Mouse (Mus musculus) limb, embryonic 13.5 days (tissue): ENCODE measurements around the gene Cd300ld2. TPM values are rescaled to one million over a fixed set of nuclear protein-coding genes. Genes with fewer than 3 reads are reported as not detected.

Experiments used
- ATAC-seq: fragments of 200-750 bp; cut with Nextera tagmentation; 2 replicates; pipeline ENCODE4 v1.8.0; 2017; ENCODE audit warnings: low read depth, moderate number of reproducible peaks, moderate TSS enrichment; ENCODE audit not compliant: low FRiP score
- H3K27ac ChIP-seq: fragments of 300-500 bp; sonication (generic); 2 replicates; pipeline ENCODE4 v1.5.1; 2015; ENCODE audit warnings: inconsistent platforms, mild to moderate bottlenecking, moderate library complexity
- H3K27me3 ChIP-seq: fragments of 300-500 bp; sonication (generic); 2 replicates; pipeline ENCODE4 v1.6.1; 2015; ENCODE audit warnings: mild to moderate bottlenecking, inconsistent platforms
- H3K36me3 ChIP-seq: fragments of 300-500 bp; sonication (generic); 2 replicates; pipeline ENCODE4 v1.6.1; 2015; ENCODE audit warnings: inconsistent platforms, mild to moderate bottlenecking, moderate library complexity
- H3K4me1 ChIP-seq: fragments of 300-500 bp; sonication (generic); 2 replicates; pipeline ENCODE4 v1.6.1; 2015; ENCODE audit warnings: inconsistent platforms
- H3K4me2 ChIP-seq: fragments of 300-500 bp; sonication (generic); replicated peaks from 2 replicates; pipeline ENCODE4 v1.6.1; 2015; ENCODE audit warnings: inconsistent platforms, mild to moderate bottlenecking, moderate library complexity
- H3K4me3 ChIP-seq: fragments of 300-500 bp; sonication (generic); 2 replicates; pipeline ENCODE4 v1.5.1; 2015; ENCODE audit warnings: moderate library complexity, mild to moderate bottlenecking, inconsistent platforms
- H3K9ac ChIP-seq: fragments of 300-500 bp; sonication (generic); 2 replicates; pipeline ENCODE4 v1.6.1; 2015; ENCODE audit warnings: mild to moderate bottlenecking, inconsistent platforms
- H3K9me3 ChIP-seq: fragments of 300-500 bp; sonication (generic); 2 replicates; pipeline ENCODE4 v1.6.1; 2016; ENCODE audit warnings: inconsistent platforms
- WGBS: fragments of 180-500 bp; shearing (Covaris S2); methylation state at CpG from one replicate; pipeline ENCODE4 v1.1.7; 2015; 5-methylcytosine and 5-hydroxymethylcytosine counted together
- polyA plus RNA-seq: library from polyadenylated mRNA; unstranded; fragments of >200 nt; fragmentation: Nextera tagmentation; extraction: Ambion mirVana; gene quantifications from 2 replicates; pipeline ENCODE4 v1.2.1, GENCODE M21; 2015

Gene Cd300ld2
- polyA plus RNA-seq, 1 experiment from 2014 or later, result not detected

DNA sequence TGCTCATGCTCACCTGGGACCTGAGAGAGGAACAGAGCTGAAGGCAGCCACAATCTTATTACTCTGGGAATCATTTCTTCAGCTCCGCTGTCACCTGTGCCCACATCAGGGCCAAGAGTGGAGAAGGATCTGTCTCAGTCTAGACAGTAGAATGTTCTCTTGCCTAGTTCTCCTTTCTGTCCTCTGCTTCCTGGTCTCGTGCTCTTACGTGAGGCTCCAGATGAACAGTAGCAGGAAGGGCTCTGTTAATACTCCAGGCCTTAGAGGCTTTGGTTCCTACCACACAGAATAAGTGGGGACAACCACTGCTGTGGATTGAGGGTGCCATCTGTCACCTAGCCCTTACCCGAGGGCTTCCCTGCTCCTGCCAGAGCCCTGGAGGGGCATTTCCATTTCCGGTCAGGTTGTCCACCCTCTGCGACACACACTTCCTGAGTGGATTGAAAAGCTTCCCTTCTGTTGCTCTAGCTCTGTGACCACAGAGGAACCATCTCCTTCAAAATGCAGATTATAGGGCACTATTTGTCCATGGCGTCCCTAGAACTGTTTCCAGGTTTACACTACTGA, 14.4 kb downstream of the Cd300ld2 start, which contains the start of gene Cd300c2:
TSS of gene Cd300c2 (minus strand) at position 407 of the 567 bp plus-strand sequence.
- H3K4me2 ChIP-seq, result no peak within 1 kb of the TSS
- H3K36me3 ChIP-seq, result no peaks in the 10 kb centered on the region
- no peak within 1 kb of the TSS for H3K4me3 ChIP-seq
- no peaks in the 10 kb centered on the region for H3K4me1 ChIP-seq
- WGBS, result 77% methylated on average over 7 of the region's 7 CpGs
- H3K9me3 ChIP-seq, result no peaks in the 10 kb centered on the region
- H3K27me3 ChIP-seq, result 0 out of 2 replicates have a peak, but pooled peaks cover 4% of the 10 kb centered on the region
- H3K27ac ChIP-seq, result no peak within 1 kb of the TSS
- ATAC-seq, result no peak
- no peak within 1 kb of the TSS for H3K9ac ChIP-seq

DNA sequence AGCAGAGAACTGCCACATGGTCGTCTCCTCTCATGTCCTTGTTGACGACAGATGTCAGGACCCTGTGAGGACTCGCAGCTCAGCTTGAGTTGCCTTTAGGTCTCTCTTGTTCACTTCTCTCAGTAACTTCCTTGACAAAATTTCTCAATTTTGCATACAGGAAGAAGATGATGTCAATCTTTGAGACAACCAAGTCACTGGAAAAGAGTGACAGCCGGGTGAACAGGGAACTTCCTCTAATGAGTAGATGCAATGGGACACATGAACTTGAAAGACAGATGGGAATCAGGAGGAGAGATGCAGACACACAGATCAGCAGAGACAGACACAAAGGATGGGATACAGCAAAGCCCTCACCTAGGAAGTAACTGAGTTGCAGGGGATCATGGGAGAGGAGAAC, 26.2 kb downstream of the Cd300ld2 start, which contains the start of gene Cd300ld:
TSS of gene Cd300ld (minus strand) at position 130 of the 400 bp plus-strand sequence.
- Histone ChIP-seq H3K4me3 (no peak within 1 kb of the TSS), H3K9ac (no peak within 1 kb of the TSS), H3K9me3 (no peaks in the 10 kb centered on the region), H3K36me3 (no peaks in the 10 kb centered on the region), H3K27ac (no peak within 1 kb of the TSS), H3K27me3 (no peaks in the 10 kb centered on the region), H3K4me2 (no peak within 1 kb of the TSS), H3K4me1 (no peaks in the 10 kb centered on the region)
- ATAC-seq, result no peak
- WGBS, result 84% methylated on average over 4 of the region's 4 CpGs

DNA sequence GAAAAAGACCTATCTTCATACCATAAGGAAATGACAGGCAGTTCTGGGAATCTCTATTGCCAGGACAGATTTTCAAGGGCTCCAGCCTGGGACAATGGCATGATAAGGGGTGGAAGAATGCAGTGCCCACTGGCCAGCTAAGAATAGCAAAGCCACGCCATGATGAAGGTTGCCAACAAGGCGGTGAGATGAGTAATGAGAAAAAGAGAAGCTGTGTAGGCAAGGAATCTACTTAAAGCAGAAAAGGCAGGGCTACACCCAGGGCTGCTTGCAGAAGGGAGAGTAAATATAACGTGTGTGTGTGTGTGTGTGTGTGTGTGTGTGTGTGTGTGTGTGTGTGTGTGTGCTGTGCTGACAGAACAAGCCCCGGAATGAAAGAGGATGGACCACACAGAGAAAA, 34.1 kb downstream of the Cd300ld2 start:
- no peaks in the 10 kb centered on the region for H3K4me1 ChIP-seq
- peaks cover 24% of the 10 kb centered on the region for H3K9me3 ChIP-seq
- no peak for ATAC-seq
- H3K4me2 ChIP-seq, result no peak overlapping the region
- no peak overlapping the region for H3K27ac ChIP-seq
- no peak overlapping the region for H3K9ac ChIP-seq
- H3K36me3 ChIP-seq, result no peaks in the 10 kb centered on the region
- H3K27me3 ChIP-seq, result no peaks in the 10 kb centered on the region
- 77% methylated on average over 3 of the region's 4 CpGs for WGBS
- no peak overlapping the region for H3K4me3 ChIP-seq

DNA sequence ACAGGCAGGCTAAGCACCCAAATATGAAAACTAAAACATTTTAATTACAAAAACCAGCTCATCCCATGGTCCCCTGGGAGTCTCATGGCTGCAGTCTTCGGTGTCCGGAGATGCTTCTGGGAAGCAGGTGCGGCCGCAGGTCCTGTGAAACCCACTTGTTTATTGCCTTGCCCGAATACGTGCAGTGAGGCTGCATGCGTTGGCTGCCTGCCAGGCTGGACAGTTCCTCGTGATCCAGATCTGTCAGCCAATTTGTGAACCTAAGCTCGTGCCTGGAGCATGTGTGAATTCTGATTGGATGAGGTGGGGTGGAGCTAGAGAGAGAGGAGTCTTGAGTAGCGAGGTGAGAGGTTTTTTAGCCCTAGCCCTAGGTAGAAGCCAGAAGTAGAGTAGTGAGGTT, 43.3 kb downstream of the Cd300ld2 start:
- 78% methylated on average over 10 of the region's 10 CpGs for WGBS
- Histone ChIP-seq H3K36me3 (no peaks in the 10 kb centered on the region), H3K4me3 (no peak overlapping the region), H3K27ac (no peak overlapping the region), H3K9ac (no peak overlapping the region), H3K4me2 (no peak overlapping the region), H3K27me3 (no peaks in the 10 kb centered on the region), H3K9me3 (peaks cover 22% of the 10 kb centered on the region), H3K4me1 (no peaks in the 10 kb centered on the region)
- ATAC-seq, result no peak

DNA sequence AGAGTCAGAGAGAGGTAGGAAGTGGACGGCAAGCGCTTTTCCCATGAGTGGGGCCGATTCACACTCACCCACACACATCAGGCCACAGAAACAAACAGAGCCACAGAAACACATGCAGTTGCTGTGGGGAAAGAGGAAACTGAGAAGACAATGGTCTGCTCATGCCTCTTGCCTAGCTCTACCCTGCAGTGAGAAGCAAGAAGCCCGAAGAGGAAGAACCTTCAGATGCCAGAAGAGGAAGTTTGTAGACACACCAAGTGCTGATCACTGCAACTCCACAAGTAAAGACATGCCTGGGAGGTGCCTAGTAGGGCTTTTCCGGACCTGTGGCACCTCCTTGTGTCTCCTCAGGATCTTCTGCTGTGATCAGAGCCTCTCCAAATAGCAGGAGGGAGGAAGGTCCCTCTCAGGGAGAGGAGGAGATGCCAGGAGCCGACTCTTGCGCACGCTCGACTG, 47.2 kb downstream of the Cd300ld2 start, which contains the start of gene Cd300c:
TSS of gene Cd300c (minus strand) at position 406 of the 456 bp plus-strand sequence.
- no peak within 1 kb of the TSS for H3K4me2 ChIP-seq
- H3K9me3 ChIP-seq, result peaks cover 7% of the 10 kb centered on the region
- H3K4me1 ChIP-seq, result no peaks in the 10 kb centered on the region
- H3K27me3 ChIP-seq, result no peaks in the 10 kb centered on the region
- no peak for ATAC-seq
- no peak within 1 kb of the TSS for H3K4me3 ChIP-seq
- no peak within 1 kb of the TSS for H3K27ac ChIP-seq
- H3K36me3 ChIP-seq, result no peaks in the 10 kb centered on the region
- no peak within 1 kb of the TSS for H3K9ac ChIP-seq
- 81% methylated on average over 9 of the region's 9 CpGs for WGBS

DNA sequence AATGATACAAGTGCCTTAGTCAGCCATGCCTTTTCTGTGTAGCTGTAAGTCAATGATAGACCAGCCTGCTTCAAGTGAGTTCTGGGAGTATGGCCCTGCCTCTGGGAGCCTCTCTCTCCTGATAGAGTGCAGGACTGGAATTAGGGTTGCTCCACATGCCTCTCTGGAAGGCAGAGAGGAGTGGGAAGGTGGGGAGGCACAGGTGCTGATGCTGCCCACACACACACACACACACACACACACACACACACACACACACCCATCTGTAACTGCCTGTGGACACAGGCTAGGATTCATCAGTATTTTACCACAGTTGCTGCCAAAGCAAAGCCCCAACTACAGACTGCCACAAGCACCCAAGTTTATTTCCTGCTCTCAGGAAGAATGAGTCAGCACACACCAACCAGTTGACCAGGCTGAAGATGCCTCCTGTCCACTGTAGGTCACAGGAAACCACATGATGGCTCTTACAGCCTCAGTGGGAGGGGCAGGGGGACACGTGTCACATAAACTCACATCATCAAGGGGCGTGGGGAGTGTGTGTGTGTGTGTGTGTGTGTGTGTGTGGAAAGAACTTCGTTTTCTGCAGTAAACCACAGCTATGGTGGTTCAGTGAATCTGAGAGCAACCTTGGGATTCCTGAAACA, 50.7 kb downstream of the Cd300ld2 start:
- Histone ChIP-seq H3K4me1 (no peaks in the 10 kb centered on the region), H3K4me3 (no peak overlapping the region), H3K9me3 (no peaks in the 10 kb centered on the region), H3K27ac (no peak overlapping the region), H3K36me3 (no peaks in the 10 kb centered on the region), H3K4me2 (no peak overlapping the region), H3K27me3 (no peaks in the 10 kb centered on the region), H3K9ac (no peak overlapping the region)
- WGBS, result 58% methylated on average over 3 of the region's 3 CpGs
- ATAC-seq, result no peak

DNA sequence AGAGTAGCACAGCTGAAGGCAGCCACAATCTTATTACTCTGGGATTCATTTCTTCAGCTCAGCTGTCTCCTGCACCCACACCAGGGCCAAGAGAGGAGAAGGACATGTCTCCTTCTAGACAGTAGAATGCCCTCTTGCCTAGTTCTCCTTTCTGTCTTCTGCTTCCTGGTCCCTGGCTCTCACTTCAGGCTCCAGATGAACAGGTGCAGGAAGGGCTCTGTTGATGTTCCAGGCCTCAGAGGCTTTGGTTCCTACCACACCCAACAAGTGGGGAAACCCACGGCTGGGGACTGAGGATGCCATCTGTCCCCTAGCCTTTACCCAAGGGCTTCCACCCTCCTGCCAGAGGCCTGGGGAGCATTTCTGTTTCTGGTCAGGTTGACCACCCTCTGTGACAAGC, 55.6 kb downstream of the Cd300ld2 start:
- 65% methylated on average over 1 of the region's 1 CpGs for WGBS
- no peaks in the 10 kb centered on the region for H3K4me1 ChIP-seq
- no peak for ATAC-seq
- no peak overlapping the region for H3K27ac ChIP-seq
- no peaks in the 10 kb centered on the region for H3K36me3 ChIP-seq
- no peak overlapping the region for H3K9ac ChIP-seq
- H3K9me3 ChIP-seq, result no peaks in the 10 kb centered on the region
- H3K4me3 ChIP-seq, result no peak overlapping the region
- H3K4me2 ChIP-seq, result no peak overlapping the region
- H3K27me3 ChIP-seq, result no peaks in the 10 kb centered on the region

Other genes with a start within 250 kb of the Cd300ld2 start
- 1.7 TPM in 2 replicates for gene Btbd17, start 220.2 kb downstream of the Cd300ld2 start, polyA plus RNA-seq
- gene Gpr142, start 217.3 kb downstream of the Cd300ld2 start, polyA plus RNA-seq, result not detected in 2 replicates
- gene Gprc5c, start 165.0 kb downstream of the Cd300ld2 start, polyA plus RNA-seq, result 56.2 and 60.0 TPM in 2 replicates
- 1.6 and 1.9 TPM in 2 replicates for gene Cd300a, start 126.2 kb downstream of the Cd300ld2 start, polyA plus RNA-seq
- gene Cd300lb, start 81.8 kb downstream of the Cd300ld2 start, polyA plus RNA-seq, result 0.14 and 0.19 TPM in 2 replicates
- not detected in 2 replicates for gene Cd300c, start 47.0 kb downstream of the Cd300ld2 start, polyA plus RNA-seq
- 0.14 TPM in 1 of 2 replicates, not detected in the other for gene Cd300ld, start 26.3 kb downstream of the Cd300ld2 start, polyA plus RNA-seq
- 1.7 and 2.2 TPM in 2 replicates for gene Cd300c2, start 14.3 kb downstream of the Cd300ld2 start, polyA plus RNA-seq
- gene Cd300ld4, start 10.8 kb upstream of the Cd300ld2 start, polyA plus RNA-seq, result not detected in 2 replicates
- gene Cd300ld5, start 21.6 kb upstream of the Cd300ld2 start, polyA plus RNA-seq, result not detected in 2 replicates
- not detected in 2 replicates for gene Cd300ld3, start 32.2 kb upstream of the Cd300ld2 start, polyA plus RNA-seq
- gene Cd300e, start 46.0 kb upstream of the Cd300ld2 start, polyA plus RNA-seq, result 0.09 and 0.23 TPM in 2 replicates
- gene Rab37, start 75.2 kb upstream of the Cd300ld2 start, polyA plus RNA-seq, result 1.4 and 1.6 TPM in 2 replicates
- gene Cd300lf, start 117.8 kb upstream of the Cd300ld2 start, polyA plus RNA-seq, result 0.09 TPM in 1 of 2 replicates, not detected in the other
- gene Slc9a3r1, start 147.1 kb upstream of the Cd300ld2 start, polyA plus RNA-seq, result 20.6 and 23.4 TPM in 2 replicates
- gene Tmem104, start 171.3 kb upstream of the Cd300ld2 start, polyA plus RNA-seq, result 10.9 and 11.4 TPM in 2 replicates
- 25.7 and 26.2 TPM in 2 replicates for gene Nat9, start 171.7 kb upstream of the Cd300ld2 start, polyA plus RNA-seq